Mouse (Mus musculus) spleen, postnatal 0 days (tissue): ENCODE results near the gene Ubap2l. TPM values are rescaled to one million over a fixed set of nuclear protein-coding genes. Genes with fewer than 3 reads are reported as not detected.

Experiments
- microRNA counts: library from miRNA; unstranded; fragments of <30 nt; microRNA quantifications from one replicate; lab custom pipeline; 2015
- polyA plus RNA-seq: library from polyadenylated mRNA; unstranded; fragments of >200 nt; fragmentation: Nextera tagmentation; extraction: Ambion mirVana; gene quantifications from 2 replicates; pipeline ENCODE4 v1.2.1, GENCODE M21; 2015

Gene Ubap2l
- 113 and 124 TPM in 2 replicates for polyA plus RNA-seq

DNA sequence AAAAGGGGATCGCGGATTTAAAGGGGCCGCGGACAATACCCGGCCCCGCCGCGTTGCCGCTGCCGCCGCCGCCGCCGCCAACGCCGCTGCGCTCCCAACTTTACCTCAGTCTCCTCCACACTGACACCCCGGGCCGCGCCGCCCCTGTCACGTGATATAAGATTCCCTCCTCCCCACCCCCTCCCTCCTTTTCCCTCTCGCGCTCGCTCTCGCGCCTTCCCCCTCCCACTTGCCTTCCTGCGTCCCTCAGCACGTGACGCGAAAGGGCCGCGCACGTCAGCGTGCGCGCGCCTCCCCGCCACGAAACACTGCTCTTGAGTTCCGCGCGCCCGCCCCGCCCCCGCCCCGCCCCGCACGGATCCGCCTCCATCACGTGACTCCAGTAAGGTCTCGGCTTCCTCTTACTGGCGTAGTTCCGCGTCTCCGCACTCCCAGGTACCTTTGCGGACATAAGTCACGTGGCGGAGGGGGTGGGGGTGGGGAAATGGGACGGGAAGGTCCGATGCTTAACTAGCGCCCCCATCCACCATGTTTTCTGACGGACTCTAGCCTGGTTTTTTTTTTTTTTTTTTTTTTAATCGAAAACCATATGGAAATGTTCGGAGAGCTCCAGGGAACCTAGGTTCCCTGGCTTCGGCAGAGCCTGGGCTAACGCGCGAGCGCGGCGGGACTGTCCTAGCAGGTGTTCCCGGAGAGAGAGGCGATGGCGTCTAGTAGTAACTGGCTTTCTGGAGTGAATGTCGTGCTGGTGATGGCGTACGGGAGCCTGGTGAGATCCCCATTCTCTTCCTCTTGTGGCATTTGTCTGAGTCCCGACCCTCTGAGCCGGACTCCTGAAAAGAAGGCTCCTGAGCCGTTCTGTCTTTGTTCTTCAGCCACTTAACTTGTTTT is at the start of gene Ubap2l:
Gene Ubap2l, minus strand, starts transcription at position 278 of the 891 bp plus-strand sequence.

DNA sequence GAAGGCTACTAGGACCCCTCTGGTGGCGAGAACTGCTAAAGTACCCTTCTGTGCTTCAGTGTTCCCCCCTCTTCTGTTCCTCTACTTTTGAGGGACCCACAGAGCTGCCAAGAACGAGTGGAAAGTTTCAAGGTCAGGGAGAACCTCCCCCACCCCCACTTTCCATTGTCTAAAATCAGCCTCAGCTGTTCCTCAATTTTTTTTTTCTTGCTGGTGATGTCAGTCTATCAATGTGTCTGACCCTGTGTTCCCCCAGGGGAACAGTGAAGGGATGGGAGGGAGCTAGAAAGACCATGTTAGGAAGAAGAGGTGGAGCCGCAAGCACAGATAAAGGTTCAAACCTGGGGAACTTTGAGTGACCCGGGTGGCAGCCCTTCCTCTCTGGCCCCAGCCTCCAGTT is 19.9 kb upstream of the Ubap2l start, which contains the start of gene Tpm3:
Gene Tpm3, plus strand, starts transcription at position 356 of the 400 bp plus-strand sequence.

DNA sequence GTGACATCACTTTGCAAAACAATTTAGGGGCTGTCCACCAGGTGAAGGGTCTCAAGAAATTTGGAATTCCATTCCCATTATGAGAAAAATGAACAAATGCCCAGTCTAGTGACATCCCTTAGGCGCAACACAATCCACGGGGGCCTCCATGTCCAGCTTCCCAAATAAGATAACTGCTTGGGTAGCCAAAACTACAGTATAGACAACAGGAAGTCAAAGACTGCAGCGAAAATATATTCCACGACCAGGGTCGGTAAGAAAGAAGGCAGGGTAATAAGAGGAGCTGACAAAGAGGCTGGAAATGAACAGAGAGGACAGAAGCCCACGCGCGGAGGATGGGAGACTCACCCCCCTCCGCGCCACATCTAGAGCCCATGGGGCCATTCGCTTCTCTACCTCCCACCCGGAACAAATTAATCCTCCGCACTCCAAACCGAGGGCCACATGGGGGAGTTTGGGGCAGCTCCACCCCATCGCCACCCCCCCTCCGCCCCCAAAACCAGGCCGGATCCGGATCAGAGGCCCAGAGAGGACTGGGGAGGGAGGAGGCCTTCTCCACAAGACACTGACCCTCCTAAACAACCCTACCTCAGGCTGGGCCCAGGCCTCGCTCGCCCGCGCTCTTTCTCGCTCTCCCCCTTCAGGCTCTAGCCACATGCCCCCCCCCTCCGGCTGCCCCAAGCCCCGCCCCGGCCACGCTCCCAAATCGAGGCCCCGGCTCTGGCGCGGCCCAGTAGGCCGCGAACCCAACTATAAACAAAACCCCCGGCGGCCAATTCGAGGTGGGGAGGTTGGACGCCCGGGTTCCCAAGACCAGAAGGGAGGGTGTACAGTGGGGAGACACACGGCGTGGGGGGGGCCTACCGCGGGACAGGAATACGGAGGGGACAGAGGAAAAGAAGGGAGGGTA is 732 bp downstream of the Ubap2l start, which contains the start of gene 4933434E20Rik:
Gene 4933434E20Rik, plus strand, starts transcription at position 196 of the 910 bp plus-strand sequence.

GRCm38 (mm10) chr3:89998612-89999054 is 53.8 kb downstream of the Ubap2l start, which contains the start of gene Hax1:
Gene Hax1 (minus strand): TSS chr3:89998780.

DNA sequence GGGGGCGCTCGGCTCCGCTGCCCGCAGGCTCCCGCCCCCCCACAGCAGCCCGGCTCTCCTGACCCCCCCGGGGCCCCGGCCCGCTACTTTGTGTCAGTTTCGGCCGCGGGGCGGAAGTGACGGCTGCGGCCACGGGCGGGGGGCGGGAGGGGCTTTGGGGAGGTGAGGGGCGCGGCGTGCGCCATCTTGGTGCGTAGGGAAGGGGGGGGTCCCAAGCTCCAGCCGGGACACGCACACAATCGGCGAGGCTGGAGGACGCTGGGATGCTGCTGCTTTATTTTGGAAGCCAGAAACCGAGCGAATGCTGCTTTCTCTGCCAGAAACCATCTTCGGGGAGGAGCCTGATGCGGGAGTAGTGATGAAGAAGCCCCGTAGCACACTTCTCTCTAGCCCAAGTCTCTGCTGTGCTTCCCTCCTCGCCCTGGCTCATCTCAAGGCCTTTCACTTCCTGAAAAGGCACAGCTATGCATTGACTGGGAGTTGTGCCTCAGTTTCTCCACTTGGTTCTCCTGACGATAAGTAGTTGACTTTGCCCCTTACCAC is 89.1 kb downstream of the Ubap2l start, which contains the start of gene Atp8b2:
Gene Atp8b2, minus strand, starts transcription at position 288 of the 543 bp plus-strand sequence.

MicroRNAs encoded within 50 kb of the gene (microRNA counts, 519-probe panel; counts per million panel counts)
- microRNA mmu-miR-190b (lab: Ali Mortazavi, UCI) = 5,736 counts per million, percentile 47 among the panel's probes with 10 or more counts

Other genes starting within 250 kb of the Ubap2l start
- gene She, start 221.3 kb downstream of the Ubap2l start, polyA plus RNA-seq = 1.9 and 2.0 TPM in 2 replicates
- gene Il6ra, start 139.4 kb downstream of the Ubap2l start, polyA plus RNA-seq = 7.7 and 9.1 TPM in 2 replicates
- 4.0 and 4.4 TPM in 2 replicates for gene Atp8b2, start 89.1 kb downstream of the Ubap2l start, polyA plus RNA-seq
- gene Hax1, start 53.8 kb downstream of the Ubap2l start, polyA plus RNA-seq = 78.6 and 79.3 TPM in 2 replicates
- 74.6 and 88.3 TPM in 2 replicates for gene 4933434E20Rik, start 992 bp downstream of the Ubap2l start, polyA plus RNA-seq
- gene Tpm3, start 20.0 kb upstream of the Ubap2l start, polyA plus RNA-seq = 260 and 296 TPM in 2 replicates
- 0.07 and 0.12 TPM in 2 replicates for gene Nup210l, start 51.5 kb upstream of the Ubap2l start, polyA plus RNA-seq
- 1,413 and 1,608 TPM in 2 replicates for gene Rps27, start 161.0 kb upstream of the Ubap2l start, polyA plus RNA-seq
- 11.2 and 15.3 TPM in 2 replicates for gene Rab13, start 161.1 kb upstream of the Ubap2l start, polyA plus RNA-seq
- gene Jtb, start 179.0 kb upstream of the Ubap2l start, polyA plus RNA-seq = 78.7 and 86.3 TPM in 2 replicates
- gene Creb3l4, start 190.9 kb upstream of the Ubap2l start, polyA plus RNA-seq = 0.57 and 0.98 TPM in 2 replicates
- 51.2 and 62.4 TPM in 2 replicates for gene Slc39a1, start 195.5 kb upstream of the Ubap2l start, polyA plus RNA-seq
- gene Crtc2, start 201.5 kb upstream of the Ubap2l start, polyA plus RNA-seq = 9.1 and 10.9 TPM in 2 replicates
- gene Dennd4b, start 212.6 kb upstream of the Ubap2l start, polyA plus RNA-seq = 3.9 and 5.6 TPM in 2 replicates
- gene Gatad2b, start 240.6 kb upstream of the Ubap2l start, polyA plus RNA-seq = 8.6 and 9.0 TPM in 2 replicates